Mouse (Mus musculus) lung, adult 2 months (tissue): ENCODE results near the gene Hrk.
A peak's percentile ranks its signal among the peaks of the same experiment; 100 is the strongest.

Experiments
- CTCF ChIP-seq: fragments of 200-500 bp; IDR thresholded peaks from 2 replicates; pipeline ENCODE4 v1.5.1; 2011; ENCODE audit warnings: mild to moderate bottlenecking, low read length, control low read depth; ENCODE audit not compliant: insufficient read depth
- POLR2A ChIP-seq: fragments of 200-500 bp; IDR thresholded peaks from 2 replicates; pipeline ENCODE4 v1.6.1; 2011; ENCODE audit warnings: low read depth, mild to moderate bottlenecking, control low read depth, low read length, borderline replicate concordance; ENCODE audit errors: extremely low read depth

- TF ChIP-seq POLR2A (no peak), CTCF (0 out of 2 replicates have a peak, but pooled peaks have one; percentile 14)
Observed at GRCm38 (mm10) chr5:118170888-118171529, 6.6 kb downstream of the Hrk start.
